In genomic region chr2:128445443-128445842, GRCm38 (mm10) we compare ENCODE assay signal across 24 mouse cellular contexts.
DNase-seq lines count a peak whose midpoint lies in the region; ATAC-seq lines count a peak whose summit lies in the region.
"Had no signal": no experiment of that assay in that cellular context is flagged by ENCODE, and none has a peak within 500 bp of the region (broad histone marks: within the 10 kb centered on the region; RNA-seq: fewer than 3 reads in every experiment).

No protein-coding gene starts in this region.

- H3K4me2 ChIP-seq in hindbrain, embryonic 12.5 days (replicated peaks): no peak overlapping the region
- H3K4me2 ChIP-seq: embryonic facial prominence, embryonic 13.5 days; forebrain, embryonic 13.5 days; heart, embryonic 13.5 days; hindbrain, embryonic 13.5 days had no signal

- no peaks in the 10 kb centered on the region for H3K36me3 ChIP-seq in hindbrain, embryonic 12.5 days
- H3K36me3 ChIP-seq: embryonic facial prominence, embryonic 13.5 days; G1E; heart, embryonic 13.5 days; hindbrain, embryonic 13.5 days had no signal

- no peaks in the 10 kb centered on the region for H3K27me3 ChIP-seq in hindbrain, embryonic 12.5 days
- H3K27me3 ChIP-seq: embryonic facial prominence, embryonic 13.5 days; forebrain, embryonic 13.5 days; heart, embryonic 13.5 days had no signal

- no peak overlapping the region for H3K4me3 ChIP-seq in hindbrain, embryonic 12.5 days
- H3K4me3 ChIP-seq: embryonic facial prominence, embryonic 13.5 days; forebrain, embryonic 13.5 days; heart, embryonic 13.5 days; hindbrain, embryonic 13.5 days had no signal

- no peak overlapping the region for H3K9ac ChIP-seq in hindbrain, embryonic 12.5 days
- H3K9ac ChIP-seq: embryonic facial prominence, embryonic 13.5 days; forebrain, embryonic 13.5 days; forebrain, postnatal 0 days; heart, embryonic 13.5 days; hindbrain, embryonic 13.5 days had no signal

- peak; percentile 78 for ATAC-seq in common myeloid progenitor, adult 5-6 weeks (replicated peaks; ENCODE audit: low read depth, poor library complexity, severe bottlenecking)
- ATAC-seq in megakaryocyte progenitor cell, adult 5-6 weeks (replicated peaks; ENCODE audit: poor library complexity): peak; percentile 76
- ATAC-seq in hindbrain, embryonic 12.5 days (ENCODE audit: low FRiP score): no peak
- ATAC-seq: CD4-positive, CD25-positive, alpha-beta regulatory T cell, adult 4 months; forebrain, embryonic 13.5 days had no signal

- H3K27ac ChIP-seq in hindbrain, embryonic 12.5 days: no peak overlapping the region
- H3K27ac ChIP-seq: embryonic facial prominence, embryonic 13.5 days; forebrain, embryonic 13.5 days; heart, embryonic 13.5 days; hindbrain, embryonic 13.5 days; hindbrain, postnatal 0 days had no signal

- DNase-seq in lung, postnatal 36 days: peak; percentile 68
- DNase-seq in lung, postnatal 4 days: no peak
- no peak for DNase-seq in layer of hippocampus, adult 9-10 months (ENCODE audit: low spot score)
- DNase-seq in right cerebral cortex, adult 2 months (ENCODE audit: low spot score in 2 of 2): no peak
- DNase-seq: adrenal gland, adult 8-10 months; adrenal gland, postnatal 36 days; B cell, adult 2 months; cerebellum, adult 11-12 months; cerebellum, adult 9-10 months; cerebellum, postnatal 25 days; gastrocnemius, postnatal 25 days; heart, adult 11 months; heart, postnatal 4 days had no signal

- 91% methylated on average over 5 of the region's 5 CpGs for WGBS in hindbrain, embryonic 12.5 days

- no peaks in the 10 kb centered on the region for H3K9me3 ChIP-seq in hindbrain, embryonic 12.5 days (replicated peaks)
- H3K9me3 ChIP-seq: embryonic facial prominence, embryonic 13.5 days; forebrain, embryonic 13.5 days; G1E; heart, embryonic 13.5 days; hindbrain, embryonic 13.5 days had no signal

- H3K4me1 ChIP-seq in hindbrain, embryonic 12.5 days: no peaks in the 10 kb centered on the region
- H3K4me1 ChIP-seq: embryonic facial prominence, embryonic 13.5 days; forebrain, embryonic 13.5 days; heart, embryonic 13.5 days; hindbrain, embryonic 13.5 days had no signal
